Mouse (Mus musculus) CD4-positive, CD25-positive, alpha-beta regulatory T cell, adult 2 months (primary cell): ENCODE results near the gene Prdx5.

ENCODE experiments used
- DNase-seq: peaks from one replicate; pipeline ENCODE4 v3.0.0-alpha.2; 2012; ENCODE audit warnings: low read depth, low spot score

Gene Prdx5

DNA sequence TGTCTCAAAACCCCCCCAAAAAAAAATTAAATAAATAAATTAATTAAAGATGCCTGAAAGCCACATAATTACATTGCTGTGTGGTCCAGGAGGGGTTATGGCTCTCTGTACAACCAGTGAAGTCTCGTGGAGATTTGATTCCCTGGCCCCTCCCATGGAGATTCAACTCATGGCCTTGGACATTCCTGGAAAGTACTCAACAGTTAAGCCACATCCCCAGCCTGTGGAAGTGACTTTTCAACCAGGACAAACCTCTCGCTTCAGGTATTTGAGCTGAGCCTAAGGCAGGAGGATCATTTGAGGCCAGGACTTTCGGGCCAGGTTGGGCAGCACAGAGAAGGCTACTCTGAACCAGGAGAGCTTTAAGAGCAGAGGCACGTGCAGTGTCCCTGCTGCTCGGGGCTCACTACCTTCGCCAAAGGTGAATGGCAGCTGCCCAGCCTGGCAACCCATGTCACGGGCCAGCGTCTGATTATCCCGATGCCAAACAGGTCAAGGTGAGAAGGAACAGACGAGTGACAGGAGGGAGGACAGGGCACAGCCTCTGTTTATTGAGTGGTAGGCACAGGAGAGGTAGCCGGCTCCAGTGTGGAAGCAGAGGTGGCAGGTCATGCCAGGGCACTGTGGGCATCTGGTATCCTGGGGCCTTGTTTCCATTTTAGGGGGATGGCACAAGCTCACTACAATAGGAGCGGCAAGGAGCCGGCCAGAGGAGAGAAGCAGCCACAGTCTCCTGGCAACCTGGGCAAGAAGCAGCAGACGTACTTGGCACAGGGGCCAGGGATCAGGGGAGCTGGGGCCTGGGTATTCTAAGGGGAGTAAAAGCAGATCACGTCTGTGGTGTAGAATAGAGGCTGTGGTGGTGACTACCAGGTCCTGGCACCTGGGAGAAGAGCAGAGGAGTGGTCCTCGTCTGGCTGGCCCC lies 27.9 kb upstream of the Prdx5 start:
- DNase-seq, result no peak

DNA sequence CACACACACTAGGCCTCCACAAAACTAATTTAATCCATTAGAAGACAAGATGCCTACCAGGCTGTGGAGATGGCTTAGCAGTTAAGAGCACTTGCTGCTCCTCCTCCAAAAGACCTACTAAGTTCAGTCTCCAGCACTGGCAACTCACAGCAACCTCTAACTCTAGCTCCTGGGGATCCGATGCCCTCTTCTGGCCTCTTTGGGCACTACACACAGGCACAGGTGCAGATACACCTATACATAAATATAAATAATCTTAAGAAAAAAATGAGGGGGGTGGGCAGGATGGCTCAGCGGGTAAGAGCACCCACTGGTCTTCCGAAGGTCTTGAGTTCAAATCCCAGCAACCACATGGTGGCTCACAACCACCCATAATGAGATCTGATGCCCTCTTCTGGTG lies 26.4 kb upstream of the Prdx5 start:
- peak; percentile 61 for DNase-seq

DNA sequence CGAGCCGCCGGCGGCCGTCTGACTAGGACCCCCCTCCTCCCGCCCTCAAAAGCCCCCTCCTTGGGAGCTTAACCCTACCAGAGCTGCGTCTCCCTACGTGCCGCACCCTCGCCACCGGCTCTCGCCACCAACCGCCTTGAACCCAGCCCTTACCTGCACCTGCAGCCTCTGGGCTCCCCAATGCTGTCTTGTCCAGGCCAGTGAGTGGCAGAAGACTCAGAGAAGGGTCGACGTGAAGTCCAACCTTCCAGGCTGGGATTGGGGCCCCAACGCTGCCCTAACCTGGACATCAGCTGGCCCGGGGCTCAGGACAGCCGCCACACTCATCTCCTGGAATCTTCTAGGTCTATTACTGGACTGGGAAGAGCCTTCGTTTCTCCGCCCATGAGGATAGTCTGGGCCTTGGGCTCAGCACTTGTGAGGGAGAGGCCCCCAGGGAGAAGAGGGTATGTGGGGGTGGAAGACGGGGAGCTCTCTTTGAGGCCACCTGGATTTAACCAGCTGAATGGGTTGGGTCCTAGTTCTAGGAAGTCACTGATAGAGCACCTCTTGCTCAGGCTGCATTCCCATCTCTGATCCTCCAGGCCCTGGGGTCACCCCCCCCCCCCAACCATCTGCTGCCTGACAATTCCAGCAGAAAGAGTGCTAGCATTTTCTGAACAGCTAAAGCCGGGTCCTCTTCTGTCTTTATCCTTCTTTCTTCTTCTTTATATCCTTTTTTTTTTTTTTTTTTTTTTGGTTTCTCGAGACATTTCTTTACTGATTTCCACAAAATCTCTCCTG lies 24.5 kb upstream of the Prdx5 start, which contains the start of gene Kcnk4:
Gene Kcnk4 (minus strand): TSS at position 321 of the 783 bp plus-strand sequence.
- no peak for DNase-seq

DNA sequence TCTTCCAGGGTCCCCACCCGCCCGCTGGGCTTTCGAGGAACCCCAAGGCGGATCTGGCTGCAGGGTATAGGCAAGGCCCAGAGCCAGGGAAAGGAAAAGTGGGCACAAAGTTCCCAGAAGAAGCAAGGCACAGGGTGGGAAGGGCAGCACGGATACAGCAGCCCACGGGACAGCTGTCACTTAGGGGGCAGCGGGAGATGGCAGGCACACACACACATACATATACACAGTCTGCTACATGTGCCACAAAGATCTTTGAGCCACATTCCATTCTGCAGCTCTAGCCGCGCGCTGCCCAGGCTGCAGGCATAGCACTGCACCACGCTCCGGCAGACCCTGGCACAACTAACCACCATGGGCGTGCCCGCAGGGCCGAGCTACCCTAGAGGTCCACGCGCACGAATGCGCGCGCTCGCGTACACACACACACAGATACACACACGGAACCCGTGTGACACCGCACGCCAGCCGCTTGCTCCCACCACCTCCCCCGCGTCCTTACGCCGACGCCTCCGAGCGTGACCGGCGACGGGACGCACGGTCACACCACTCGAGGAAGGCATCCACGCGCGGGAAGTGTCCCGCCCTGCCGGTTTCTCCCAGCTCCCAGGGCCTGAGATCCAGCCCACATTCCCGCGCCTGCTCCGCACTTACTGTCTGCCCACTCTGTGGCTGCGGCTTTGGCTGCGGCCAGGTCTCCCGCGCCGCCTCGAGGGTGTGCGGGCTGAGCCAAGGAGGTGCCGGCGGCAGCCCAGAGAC lies 23.7 kb upstream of the Prdx5 start:
- peak; percentile 40 for DNase-seq

DNA sequence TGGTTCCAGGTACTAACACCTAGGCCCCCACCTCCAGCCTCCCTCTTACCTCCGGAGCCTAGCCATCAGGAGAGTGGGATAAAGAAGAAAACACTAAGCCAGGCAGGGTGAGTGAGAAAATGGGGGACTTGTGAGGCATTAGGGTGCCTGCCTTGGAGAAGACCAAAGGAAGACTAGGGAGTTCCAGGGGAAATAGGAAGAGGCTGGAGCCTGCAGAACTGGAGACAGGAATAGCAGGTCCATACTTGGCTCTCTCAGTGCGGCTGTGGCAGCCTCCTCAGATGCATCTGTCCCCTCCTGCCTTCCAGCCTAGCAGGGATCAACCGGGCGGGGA lies 23.2 kb upstream of the Prdx5 start:
- DNase-seq, result no peak

DNA sequence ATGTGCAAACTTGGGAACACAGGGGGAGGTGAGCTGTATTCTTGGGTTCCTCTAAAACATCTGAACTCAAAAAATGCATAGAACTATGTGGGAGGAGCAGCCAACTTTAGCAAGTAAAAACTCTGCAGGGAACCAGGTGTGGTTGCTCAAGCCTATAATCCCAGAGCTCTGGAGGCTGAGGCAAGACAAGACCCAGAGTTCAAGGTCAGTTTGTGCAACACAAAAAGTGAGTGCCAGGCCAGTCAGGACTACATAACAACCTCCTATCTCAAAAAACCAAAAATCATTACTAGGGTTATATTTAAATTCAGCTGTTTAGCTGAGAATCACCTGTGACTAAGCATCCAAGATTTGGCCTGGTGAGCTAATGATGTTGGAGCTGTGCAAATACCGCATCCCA lies 22.1 kb upstream of the Prdx5 start:
- DNase-seq, result no peak

DNA sequence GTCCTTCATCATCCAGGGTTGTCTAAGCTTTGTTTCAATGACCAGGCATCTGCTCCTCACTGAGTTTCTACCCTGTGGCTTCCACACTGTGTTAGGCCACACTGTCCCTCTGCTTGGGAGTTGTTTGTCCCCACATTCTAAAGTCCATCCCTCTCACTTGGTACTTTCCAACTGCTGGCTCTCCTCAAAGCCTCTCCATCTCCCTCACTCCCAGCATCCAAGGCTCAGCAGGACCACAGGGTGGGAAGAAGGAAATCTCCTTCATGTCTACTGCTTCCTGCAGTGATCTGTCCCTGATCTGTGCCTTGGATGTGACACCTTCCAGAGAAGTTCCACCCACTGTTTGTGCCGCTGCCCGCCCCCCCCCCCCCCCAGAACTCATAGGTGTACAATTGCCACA lies 21.1 kb upstream of the Prdx5 start:
- DNase-seq, result no peak

DNA sequence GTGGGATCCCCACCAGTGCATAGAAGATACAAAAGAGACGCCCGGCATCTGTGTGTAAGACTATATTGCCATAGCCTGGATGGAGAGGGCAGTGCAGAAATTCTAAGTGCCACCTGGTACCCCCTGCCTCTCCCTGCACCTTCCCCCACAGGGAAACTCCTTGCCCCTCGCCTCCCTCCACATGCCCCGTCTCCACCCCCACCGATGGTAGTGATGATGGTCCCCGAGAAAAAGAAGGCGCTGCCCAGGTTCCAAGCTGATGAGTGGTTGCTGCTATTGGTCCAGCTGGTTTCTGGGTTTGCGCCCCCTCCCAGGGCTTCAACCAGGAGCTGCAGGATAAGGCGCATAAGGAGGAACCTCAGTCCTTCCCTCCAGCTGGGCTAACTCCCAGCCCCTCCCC lies 18.2 kb upstream of the Prdx5 start:
- no peak for DNase-seq

DNA sequence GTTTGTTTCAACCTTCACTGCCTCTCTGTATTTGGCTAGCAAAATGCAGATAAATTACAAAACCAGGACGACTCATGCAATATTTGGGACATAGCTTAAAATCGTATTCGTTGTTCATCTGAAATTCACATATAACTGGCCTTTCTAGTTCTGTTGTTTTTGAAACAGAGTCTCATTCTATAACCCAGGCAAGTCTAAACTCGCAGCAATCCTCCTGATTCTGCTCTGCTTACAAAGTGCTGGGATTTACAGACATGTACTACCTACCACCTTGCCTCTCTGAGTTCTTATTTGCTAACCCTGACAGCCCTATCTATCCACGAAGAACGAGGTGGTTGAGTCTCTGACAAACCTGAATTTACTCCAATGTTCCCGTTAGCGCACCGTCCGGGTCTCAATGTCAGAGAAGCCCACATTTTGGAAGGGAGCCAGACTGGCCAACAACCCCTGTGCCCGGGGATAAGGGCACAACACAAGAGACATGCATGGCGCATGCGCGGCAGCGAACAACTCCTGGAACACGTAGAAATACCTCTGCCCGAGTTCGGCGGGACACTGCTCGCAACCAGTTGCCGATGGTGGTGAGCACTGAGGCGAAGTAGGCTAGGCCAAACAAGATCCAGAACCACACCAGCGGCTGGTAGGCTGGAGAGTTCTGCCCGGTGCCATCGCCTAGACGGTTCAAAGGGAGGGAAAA lies 16.8 kb upstream of the Prdx5 start:
- DNase-seq, result peak; percentile 58

DNA sequence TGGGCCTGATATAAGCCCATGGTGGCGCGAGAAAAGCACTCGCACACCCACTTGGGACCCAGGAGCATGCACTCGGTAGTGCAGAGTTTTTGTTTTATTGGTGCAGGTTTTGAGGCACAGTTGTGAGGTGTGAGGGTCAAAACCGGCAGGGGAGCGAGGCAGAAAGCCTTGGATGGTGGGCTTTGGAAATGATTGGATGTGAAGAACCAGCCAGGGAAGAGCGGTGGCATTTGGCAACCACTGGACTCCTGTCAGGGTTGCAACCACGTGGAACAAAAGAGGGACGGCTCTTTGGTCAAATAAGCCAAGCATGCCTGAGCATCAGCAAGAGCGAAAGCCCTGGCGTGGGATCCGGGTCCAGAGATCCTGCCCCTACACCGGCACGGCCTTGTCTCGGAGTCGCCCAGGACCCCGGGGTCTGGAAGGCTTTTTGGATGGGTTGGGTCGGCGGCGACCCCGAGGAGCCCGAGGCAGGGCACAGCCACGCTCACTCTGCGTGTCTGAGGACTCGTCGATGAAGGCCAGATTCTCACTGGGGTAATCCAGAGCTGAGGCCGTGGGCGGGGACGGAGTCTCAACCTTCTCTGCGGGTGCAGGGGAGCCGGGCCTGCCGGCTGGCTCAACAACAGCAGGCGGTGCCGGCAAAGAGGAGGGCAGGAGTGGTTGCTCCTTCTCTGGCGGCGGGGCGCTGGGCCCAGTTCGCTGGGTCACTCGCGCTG lies 15.9 kb upstream of the Prdx5 start:
- no peak for DNase-seq

DNA sequence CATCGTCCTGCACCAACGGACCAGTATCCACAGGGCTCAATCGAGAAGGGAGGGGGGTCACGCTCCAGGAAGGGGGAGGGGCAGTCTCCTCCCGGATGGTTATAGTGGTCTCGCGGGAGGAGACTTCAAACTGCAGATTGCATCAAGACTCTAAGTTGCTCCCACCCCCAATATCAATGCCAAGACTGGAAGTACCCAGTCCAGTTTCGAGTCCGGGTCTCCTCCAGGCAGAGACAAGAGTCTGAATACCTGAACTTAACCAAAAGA lies 15.3 kb upstream of the Prdx5 start, which contains the start of gene Catsperz:
Gene Catsperz (minus strand): TSS at position 74 of the 267 bp plus-strand sequence.
- no peak for DNase-seq

DNA sequence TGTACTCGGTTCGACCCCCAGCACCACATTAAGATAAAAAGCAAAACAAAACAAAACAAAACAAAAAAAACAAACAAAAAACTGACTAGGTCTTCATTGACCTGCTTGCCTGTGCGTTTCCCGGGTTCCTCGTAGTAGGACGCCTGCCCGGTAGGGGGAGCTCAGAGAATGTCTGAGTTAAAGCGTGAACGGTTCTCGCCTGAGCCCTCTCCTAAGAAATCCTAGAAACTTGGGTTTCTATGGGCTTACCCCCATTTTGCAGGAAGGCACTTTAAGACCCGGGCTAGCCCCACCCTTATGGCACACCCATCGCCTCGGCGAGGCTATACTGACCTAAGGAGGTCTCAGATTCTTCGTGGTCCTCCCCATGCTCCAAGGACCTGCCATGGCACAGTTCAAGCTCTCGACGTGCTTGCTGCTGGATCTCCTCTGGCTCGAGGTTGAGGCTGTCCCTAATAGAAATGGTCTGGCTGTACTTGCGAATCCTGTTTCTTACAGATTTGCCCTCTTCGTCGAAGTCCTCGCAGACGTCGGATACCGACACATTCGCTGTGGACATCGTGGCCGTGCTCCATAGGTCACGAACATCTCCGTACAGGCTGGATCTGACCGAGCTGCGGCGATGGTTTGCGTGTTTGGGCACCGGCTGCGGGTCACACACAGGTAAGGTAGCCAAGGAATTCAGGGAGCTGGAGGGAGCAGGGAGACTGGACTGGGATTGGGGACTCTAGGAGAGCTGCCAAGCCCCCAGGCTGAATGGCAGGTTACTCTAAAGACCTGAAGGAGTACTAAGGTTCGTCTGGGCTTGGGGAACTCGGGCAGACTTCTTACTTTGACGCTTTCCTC lies 14.8 kb upstream of the Prdx5 start:
- peak; percentile 87 for DNase-seq

DNA sequence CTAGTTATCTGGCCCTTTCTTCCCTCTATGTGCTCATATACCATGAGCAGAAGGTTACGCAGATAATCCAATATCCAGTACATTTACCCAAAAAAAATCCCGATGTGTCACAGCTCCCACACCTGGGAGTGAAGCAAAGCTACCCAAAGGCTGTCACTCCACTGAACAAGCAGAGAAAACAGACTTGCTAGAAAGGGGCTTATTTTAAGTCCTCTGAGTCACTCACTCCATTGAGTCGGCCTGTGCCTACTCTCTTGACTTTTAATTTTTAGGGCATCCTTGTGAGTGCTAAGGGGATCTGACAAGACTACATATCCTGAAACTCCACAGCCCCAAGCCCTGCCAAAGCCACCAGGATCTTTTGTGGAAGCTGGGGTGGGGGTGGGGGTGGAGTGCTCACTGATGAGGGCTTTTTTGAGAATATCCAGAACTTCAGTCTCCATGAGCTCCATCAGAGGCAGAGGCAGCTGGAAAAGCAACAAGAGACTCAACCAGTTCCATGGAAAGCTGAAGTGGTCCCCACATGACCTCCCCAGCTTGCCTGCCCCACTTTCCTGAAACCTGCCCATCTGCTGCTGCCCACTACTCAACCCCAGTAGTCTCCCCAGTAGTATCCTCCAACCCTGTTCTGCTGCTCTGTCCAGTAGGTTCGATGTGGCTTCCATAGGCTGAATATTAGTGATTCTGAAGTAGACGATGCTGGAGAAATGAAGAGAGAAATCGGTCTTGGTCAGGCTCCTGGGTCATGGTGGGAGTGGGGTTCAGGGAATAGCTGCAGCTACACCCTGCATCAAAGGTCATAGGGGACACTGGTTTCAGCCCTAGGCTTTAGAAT lies 13.2 kb upstream of the Prdx5 start:
- no peak for DNase-seq

DNA sequence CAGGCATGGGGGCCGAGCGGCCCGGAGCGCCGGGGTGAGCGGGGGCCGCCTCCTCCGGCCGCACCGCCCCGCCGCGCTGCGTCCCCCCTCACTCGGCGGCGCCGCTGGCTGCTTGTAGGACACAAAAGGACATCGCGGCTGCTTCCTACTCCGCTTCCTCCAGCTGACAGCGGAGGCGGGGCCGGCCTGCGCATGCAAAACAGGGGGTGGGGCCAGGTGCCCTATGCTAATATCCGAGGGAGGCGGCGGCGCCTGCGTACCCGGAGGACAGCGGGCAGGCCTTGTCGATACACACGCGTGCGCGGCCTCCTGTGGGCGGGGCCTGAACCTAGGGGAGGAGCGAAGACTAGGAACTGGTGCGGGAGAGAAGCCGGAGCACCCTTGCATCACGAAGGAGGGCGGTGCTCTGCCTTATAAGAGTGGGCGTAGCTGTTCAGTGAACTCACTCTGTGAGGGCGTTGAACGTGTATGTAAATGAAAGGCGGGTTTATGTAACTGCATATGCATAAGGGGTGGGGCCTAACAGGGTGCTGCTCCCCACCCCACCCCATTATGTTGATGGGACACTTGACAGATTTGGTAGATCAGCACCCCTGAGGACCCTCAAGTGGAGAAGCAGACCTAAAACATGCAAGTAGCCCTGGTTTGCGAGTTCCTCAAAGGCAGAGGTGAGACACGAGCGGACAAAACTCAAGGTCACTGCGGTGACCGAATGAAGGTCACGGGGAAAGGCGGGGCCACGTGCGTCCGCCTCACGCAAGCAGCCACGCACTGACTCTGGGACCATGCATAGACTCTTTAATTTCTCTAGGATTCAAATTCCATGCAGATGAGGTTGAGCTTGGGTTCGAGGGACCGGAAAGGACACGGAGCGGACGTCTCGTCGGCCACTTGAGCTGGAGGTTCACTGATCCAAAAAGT lies 12.0 kb upstream of the Prdx5 start, which contains the start of gene Esrra:
Gene Esrra (minus strand): TSS at position 167 of the 921 bp plus-strand sequence.
- DNase-seq, result peak; percentile 100

DNA sequence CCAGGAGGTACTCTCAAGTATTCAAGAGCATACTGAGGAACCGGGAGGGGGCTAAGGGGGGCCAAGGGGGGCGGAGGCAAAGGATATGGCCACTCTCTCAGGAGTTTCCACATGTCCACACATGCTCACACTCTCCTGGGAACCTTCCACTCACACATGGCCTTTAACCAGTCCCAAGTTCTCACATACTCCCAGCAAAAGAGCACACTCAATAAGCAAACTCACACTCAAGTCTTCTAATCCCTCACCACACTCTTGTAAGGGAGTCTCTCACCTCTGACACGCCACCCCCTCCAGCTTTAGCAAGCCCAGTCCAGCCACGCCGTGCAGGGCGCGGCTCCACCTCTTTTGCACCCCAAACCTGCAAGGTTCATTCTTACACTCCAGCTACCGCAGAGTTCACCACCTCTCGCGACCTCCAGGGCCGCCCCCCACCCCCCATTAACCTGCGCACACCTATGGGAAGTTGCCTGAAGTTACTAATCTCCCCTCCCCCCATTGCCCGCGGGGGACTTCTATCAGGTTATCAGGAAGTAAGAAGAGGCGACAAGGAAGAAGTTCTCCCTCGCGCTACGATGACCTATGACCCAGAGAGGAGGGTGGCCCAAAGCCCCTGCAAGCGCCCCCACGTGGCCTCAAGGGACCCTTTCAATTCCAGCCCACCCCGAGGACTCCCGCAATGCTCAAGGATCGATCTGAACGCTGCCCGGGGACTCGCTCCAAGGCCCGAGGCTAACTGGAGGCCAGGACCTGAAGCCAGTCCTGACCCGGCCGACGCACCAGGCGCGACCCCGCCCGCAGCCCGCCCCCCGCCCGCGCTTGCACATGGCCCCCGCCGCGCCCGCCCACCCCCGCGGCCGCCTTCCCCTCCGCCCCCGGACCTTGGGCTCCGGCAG lies 11.1 kb upstream of the Prdx5 start:
- DNase-seq, result peak; percentile 67

DNA sequence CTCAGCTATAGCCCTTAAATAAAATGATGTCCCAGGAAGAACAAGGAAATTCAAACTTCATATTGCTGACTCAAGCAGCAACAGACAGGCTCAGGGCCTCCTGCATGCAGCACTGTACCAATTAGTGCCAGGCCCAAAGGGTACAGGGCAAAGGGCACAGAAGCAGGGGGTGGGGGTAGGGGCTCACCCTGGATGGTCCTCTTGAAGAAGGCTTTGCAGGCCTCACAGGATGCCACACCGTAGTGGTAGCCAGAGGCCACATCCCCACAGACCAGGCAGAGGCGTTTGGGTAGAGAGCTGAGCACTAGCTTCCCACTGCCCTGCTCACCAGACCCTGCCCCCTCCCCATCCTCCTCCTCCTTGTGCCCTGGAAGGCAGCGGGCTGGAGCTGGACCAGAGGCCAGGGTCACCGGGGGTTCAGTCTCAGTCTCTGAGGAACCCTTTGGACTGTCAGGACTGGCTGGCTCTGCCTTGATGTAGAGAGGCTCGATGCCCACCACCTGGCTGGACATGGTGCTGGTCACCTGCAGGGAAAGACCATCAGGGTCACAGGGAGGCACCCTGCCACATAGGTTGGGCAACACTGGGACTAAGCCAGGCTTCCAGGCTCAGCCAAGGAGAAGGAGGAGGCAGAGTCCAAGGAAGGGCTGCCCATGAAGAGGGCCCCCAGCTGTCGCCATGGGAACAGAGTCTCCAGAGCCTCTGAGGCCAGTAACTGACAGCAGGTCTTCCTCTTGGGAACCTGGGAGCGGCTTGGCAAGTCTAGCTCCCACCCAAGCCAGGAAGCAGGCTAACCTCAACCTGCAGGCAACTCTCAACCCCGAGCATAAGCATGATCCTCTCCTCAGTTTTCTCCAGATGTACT lies 10.2 kb upstream of the Prdx5 start:
- DNase-seq, result no peak
